Mouse (Mus musculus) T-helper 1 cell (primary cell): ENCODE results near the gene Syt8.

Source experiments
- in situ Hi-C: fragments of 300-600 bp; cut with MboI, MseI; formaldehyde crosslinking; loops from one replicate; pipeline ENCODE4 v1.15.1; 2025; ENCODE audit warnings: high pct_unique_total_duplicates

Gene Syt8

DNA sequence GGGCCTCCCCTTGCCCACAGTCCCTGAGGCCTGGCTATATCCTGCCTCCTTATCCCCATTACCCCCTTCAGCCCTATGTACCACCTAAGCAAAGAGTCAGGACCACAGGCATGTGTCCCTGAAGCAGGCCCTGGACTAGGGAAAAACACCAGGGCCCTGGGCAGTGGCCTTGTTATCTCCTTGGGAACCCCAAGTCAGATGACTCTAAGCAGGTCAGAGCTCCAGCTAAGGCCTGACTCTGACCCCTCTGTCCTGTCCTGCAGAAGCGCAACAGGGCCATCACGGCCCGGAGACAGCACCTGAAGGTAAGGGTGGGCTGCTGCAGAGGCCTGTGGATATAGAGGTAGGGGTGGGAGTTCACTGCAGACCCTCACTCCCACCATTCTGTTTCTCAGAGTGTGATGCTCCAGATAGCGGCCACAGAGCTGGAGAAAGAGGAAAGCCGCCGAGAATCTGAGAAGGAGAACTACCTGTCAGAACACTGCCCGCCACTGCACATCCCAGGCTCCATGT lies 8.3 kb downstream of the Syt8 start:
- in situ Hi-C loops = loop anchor here (5.0 kb wide), 1 partner anchor 54 kb away; the partner anchor contains the start of gene Tnnt3

DNA sequence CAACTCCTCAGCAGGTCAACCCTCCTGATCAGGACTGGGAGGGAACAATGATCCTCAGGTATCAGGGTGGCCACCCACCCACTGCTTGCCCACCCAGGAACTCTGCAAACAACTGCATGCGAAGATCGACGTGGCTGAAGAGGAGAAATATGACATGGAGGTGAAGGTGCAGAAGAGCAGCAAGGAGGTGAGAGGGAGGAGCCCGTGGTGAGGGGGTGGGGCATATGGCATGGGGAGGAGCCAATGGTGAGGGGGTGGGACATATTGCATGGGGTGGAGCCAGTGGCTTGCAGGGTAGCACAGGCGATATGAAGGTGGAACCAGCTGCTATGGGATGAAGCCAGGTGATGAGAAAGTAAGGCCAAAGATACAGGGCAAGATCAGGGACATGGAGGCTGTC lies 8.8 kb downstream of the Syt8 start:
- in situ Hi-C loops = loop anchor here (5.0 kb wide), 1 partner anchor 54 kb away; the partner anchor contains the start of gene Tnnt3

DNA sequence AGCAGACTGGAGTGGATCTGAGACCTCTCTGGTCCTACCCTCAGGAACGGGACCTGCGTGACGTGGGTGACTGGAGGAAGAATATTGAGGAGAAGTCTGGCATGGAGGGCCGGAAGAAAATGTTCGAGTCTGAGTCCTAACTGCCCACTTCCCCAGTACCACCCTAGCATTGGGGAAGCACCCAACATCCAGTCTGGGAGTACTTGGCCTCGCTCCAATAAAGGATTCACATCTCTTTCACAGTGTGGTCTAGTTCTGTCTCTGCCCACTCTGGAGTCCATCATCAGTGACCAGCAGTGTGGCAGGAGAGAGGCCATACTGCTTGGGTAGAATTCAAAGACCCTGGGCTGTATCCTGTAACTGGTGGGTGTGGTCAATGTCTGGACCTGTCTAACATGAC lies 9.5 kb downstream of the Syt8 start:
- in situ Hi-C loops = loop anchor here (5.0 kb wide), 1 partner anchor 53 kb away; the partner anchor contains the start of gene Tnnt3

DNA sequence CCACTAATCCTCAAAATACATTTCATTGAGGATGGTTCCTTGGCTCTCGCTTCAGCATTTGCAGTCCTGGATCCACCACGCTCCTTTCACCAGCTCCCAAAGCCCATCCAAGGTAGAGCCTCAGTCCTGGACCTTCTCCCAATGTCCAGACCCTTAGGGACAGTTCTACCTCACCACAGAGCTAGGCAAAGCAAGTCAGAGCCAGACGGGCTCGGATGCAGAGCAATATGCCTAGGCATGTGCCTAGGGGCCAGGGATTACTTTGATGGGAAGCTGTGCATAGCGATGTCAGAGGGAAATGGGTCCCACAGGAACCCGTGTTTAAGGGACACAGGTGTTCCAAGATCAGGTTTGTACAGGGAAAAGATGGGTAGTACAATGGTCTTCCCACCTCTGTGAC lies 10.7 kb downstream of the Syt8 start:
- in situ Hi-C loops = loop anchor here (5.0 kb wide), 1 partner anchor 48 kb away; no protein-coding TSS in a partner anchor

DNA sequence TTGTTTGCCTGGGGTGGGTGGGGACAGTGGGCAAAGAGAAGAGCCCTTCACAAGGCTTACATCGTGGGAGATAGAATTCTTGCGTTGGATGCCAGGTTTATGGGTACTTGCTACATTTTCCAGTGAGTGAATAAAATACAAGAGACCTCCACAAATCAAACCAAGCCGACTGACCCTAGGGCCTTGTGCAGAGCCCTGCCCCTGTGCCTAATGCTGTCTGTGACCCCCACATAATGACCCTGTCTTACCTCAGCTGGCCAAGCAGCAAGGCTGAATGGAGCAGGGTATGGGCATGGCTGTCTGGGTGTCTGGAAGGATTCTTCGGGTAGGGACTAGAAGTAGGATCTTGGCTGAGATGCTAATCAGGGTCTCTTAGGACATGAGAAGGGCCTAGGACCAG lies 11.6 kb downstream of the Syt8 start:
- in situ Hi-C loops = loop anchor here (5.0 kb wide), 1 partner anchor 49 kb away; no protein-coding TSS in a partner anchor

DNA sequence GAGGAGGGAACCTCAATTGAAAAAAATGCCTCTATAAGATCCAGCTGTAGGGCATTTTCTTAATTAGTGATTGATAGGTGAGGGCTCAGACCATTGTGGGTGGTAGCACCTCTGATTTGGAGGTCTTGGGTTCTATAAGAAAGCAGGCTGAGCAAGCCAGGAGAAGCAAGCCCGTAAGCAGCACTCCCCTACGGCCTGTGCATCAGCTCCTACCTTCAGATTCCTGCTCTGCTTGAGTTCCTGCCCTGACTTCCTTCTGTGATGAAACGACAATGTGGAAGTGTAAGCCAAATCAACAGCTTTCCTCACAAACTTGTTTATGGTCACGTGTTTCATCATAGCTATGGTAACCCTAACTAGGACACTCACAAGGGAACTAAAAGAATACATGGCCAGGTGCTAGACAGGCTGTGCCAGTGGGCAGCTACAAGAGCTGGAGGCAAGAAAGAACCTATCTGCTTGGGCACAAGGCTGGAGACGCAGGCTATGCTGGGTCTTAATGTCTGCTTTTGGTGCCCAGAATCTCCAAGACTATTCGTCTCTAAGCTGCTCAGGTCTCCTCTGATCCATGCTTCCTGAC lies 14.5 kb downstream of the Syt8 start:
- in situ Hi-C loops = loop anchor here (5.0 kb wide), 1 partner anchor 52 kb away; no protein-coding TSS in a partner anchor

DNA sequence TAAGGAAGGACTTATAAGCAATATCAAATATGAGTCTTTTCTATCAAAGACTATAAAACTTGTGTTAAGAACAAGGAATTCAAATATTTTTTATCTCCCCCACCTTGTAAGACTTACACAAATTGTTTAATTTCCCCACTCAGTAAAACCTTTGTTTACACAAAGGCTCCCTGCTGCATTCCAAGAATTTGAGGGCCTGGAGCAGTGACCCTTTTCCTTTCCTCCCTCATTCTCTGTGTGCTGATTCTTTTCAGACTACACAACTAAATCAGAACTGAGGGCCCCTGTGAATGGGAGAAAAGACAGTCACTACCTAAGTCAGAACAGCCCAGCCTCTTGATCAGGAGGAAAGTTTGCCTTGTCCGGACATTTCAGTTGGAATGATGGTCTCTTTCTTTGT lies 20.1 kb downstream of the Syt8 start:
- in situ Hi-C loops = no loop called here

DNA sequence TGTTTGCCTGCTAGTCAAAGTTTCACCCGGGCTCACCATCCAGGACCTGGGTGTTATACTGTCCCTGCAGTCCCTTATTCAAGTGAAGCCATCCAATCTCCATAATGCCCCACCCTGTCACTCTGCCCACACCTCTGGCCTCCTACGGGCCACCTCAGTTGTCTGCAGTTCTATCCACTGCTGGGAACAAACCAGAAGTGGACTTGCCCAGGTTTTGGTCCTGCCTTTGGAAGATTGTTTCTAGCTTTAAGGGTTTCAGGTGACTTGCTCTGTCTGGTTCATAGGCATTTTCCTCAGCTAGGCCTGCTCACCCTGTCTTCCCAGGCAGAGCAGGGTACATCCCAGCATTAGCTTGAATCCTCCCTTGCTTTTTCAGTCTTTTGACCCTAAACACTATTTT lies 20.6 kb downstream of the Syt8 start:
- in situ Hi-C loops = no loop called here

DNA sequence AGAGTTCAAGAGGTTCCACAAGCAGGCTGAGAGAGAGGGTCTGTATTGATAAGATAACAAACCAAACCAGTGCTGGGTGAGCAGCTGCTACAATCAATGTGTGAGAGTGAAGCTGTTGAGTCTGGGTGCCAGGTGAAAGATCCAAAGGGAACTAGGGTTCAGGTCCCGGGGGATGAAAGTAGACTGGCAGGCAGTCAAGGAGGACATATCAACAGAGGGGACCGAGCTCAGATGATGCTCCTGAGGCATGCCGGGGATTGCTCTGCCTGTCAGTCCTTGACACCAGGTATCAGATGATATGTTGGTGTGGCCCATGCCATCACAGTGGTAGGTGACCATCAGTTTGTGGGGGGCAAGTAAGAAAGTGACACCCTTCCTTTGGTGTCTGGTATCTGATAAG lies 22.2 kb downstream of the Syt8 start:
- in situ Hi-C loops = no loop called here

DNA sequence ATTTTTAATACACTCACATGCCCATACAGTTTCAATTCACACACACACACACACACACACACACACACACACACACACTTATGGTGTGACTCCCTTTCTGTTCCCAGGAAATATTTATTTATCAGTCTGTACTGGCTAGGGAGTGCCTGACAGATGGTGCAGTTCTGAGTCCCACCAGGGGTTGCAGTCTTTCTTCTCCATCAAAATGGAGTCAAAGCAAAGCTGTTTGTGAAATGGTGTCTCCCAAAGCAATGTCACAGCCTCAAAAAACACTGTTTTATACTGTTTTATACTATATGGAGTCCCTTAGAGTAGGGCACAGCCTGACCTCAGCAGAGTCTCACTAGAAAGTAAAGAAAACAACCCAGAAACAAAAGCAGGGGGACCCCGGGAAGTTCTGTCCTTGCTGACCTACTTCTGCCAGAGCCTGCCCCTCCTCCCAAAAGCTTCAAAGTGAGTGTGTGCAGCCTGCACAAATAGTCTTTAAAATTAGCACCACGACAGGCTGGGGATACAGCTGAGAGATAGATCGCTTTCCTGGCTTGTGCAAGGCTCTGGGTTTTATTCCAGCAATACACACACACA lies 22.7 kb downstream of the Syt8 start:
- in situ Hi-C loops = no loop called here

DNA sequence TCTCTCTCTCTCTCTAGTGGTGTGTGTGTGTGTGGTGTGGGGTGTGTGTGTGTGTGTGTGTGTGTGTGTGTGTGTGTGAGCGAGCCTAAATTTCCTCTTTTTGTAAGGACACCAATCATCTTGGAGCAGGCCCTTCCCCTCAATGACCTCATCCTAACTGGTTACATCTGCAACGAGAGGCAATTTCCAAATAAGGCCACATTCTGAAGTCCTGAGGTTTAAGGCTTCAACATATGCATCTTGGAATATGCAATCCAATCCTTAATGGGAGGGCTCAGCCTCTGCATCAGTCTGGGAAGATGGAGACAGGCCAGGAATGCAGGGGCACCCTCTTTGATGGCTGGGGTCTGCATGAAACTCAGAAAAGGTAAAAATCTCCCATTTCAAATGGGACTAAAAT lies 23.4 kb downstream of the Syt8 start:
- in situ Hi-C loops = no loop called here

DNA sequence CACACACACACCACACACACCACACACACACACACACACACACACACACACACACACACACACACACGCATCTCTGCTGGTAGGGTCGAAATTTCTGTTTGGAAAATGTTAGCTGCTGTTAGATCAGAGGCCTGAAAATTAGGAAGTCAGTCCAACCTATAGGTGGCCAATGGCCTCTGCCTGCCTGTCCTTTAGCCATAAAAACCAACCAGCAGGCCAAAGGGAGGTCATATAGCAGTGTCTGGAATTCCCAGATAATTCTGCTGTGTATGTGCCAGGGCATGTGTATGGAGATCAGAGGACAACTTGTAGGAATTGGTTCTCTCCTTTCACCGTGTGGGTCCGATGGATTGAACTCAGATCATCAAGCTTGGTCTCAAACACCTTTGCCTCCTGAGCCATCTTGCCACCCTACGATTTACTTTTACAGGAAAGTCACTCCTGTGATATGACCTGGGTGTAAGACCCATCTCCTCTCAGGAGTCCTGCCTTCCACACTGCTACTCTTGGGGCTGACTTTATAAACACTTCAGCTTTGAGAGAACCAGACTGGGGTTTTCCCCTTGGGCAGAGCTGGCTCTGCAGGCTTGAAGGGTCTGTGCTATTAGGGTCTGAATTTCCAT lies 24.1 kb downstream of the Syt8 start:
- in situ Hi-C loops = no loop called here

DNA sequence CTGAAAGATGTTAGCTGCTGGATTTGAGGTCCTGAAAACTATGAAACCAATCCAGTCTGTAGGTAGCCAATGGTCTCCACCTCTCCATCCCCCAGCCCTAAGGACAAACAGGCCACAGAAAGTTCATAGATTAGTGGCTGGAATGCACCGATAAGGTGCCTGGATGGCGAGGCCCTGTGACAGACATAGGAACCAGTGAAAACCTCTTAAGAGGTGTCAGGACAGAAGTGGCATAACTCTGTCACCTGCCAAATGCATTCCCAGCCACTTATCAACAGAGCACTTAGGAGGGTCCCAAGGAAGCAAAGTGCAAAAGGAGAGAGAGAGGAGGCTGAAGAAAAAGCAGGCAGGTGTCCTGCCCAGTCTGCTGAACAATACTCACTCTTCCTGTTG lies 24.6 kb downstream of the Syt8 start:
- in situ Hi-C loops = no loop called here

DNA sequence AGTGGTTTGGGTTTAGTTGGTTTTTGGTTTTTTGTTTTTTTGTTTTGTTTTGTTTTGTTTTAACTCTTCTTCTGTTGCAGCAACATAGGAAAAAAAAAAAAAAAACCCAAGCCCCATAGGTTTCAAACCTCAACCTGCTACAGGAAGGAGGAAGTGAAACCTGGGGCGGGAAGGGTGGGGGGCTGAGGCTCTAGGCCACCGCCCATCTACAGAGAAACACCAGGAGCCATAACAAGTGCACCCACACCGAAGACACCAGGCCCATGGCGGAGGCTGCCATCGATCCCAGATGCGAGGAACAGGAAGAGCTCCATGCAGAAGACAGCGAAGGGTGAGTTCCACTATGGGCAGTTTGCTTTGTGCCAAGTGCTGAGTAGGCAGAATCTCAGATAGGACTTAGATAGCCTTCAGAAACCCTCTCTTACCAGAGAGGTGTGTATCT lies 26.0 kb downstream of the Syt8 start, which contains the start of gene Lsp1:
TSS of gene Lsp1 (plus strand) at position 174 of the 442 bp plus-strand sequence.
- in situ Hi-C loops = no loop called here

DNA sequence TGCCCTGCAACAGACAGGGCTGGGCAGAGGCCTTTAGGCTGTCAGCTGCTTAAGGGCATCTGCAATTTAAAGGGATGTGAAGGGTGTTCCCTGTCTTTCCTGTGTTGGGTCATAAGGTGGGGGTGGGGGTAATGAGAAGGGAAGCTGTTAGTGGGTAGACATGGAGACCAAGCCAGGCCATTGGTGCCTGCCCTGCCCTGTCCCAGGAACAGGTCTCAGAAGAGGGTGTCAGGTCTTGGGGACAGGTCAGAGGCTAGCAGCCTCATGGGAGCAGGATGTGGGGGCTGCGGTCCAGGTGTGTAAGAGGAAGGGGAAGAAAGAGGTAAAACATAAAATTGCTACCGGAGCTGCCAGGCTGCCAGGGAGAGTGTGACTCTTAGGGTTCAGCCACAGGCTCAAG lies 26.8 kb downstream of the Syt8 start:
- in situ Hi-C loops = no loop called here

DNA sequence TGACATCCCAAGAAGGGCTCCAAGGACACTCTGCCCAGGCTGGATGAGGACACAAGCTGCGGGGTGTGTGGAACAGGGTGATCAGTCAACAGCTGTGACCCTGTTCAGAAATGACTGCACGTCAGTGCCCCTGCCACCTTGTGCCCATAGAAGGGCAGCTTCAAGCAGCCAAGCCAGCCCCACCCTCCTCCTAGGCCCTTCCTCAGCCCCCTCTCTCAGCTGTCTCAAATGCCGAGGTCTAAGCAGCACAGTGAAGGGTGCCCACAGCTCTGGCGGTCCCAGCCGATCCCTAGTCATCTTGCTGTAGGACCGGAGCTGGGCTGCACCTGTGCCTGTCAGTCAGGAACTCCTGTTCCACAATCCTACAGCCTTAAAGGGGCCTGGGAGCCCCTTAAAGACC lies 27.5 kb downstream of the Syt8 start:
- in situ Hi-C loops = no loop called here

DNA sequence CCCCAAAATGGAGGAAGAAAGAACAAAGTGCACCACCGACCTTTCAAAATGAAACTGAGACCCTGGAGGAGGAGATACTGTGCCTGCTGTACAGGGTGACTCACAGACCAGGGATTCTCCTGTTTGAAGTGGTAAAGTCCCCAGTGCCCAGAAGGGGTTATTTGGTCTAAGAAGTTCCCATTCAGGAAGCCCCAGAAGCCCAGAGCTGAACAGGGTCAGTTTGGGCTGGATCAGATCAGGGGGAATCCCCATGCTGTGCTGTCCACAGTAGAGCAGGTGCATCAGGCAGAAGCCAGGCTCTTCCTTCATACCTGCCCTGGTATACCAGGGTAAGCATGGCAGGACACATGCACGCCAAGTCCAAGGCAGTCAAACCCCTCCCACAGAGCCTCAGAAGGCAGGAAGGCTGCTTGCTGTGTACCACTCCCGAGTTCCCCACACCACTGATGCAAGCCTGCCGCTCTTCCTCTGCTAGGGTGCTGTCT lies 28.0 kb downstream of the Syt8 start:
- in situ Hi-C loops = no loop called here

DNA sequence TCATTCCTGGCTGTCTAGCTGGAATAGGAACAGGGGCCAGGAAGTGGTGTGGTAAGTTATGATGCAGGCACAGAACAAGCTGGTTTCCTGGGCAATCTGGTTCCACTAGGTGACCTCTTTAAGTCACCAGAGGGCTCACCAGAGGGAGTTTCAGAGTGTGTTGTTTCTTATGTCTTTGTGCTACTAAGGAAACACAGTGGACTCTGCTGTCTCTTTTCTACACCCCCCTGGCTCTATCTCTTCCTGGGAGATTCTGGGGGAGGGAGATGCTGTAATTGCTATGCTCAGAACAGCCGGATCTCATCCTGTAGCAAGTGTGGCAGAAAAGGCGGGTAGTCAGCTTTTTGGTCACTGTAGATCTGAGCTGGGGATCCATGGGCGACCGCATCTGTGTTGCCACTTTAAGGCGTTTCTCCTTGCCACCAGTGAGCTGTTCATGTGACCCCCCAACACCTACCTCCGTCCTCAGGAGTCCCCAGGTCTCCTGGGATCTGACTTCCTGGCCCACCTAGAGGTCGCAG lies 35.6 kb downstream of the Syt8 start:
- in situ Hi-C loops = no loop called here

DNA sequence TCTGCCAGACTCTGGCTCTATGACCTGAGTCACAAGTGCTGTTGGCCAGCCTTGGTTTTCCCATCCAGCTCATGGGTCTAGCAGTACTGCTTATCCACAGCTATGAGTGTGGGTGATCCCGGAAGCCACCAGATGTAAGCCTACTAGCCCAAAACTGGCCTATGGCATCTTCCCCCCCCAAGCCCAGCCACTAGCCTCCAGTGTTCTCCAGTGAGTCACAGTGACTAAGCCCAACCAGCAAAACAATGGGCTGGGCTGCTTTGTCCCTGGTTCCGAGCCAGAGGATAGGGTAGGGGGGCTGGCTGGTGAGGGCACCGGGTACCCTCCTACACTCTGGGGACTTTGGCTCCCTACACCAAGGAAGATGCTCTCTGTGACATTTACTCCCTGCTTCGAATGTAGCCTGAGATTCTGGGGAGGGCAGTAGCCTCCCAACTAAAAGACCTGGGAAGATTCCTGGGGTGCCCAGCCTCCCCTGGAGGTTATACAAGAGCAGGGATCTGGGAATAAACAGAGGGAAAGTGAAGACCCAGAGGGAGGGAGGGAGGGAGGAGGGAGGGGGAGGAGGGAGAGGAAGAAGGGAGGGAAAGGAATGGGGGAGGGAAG lies 36.3 kb downstream of the Syt8 start:
- in situ Hi-C loops = no loop called here

DNA sequence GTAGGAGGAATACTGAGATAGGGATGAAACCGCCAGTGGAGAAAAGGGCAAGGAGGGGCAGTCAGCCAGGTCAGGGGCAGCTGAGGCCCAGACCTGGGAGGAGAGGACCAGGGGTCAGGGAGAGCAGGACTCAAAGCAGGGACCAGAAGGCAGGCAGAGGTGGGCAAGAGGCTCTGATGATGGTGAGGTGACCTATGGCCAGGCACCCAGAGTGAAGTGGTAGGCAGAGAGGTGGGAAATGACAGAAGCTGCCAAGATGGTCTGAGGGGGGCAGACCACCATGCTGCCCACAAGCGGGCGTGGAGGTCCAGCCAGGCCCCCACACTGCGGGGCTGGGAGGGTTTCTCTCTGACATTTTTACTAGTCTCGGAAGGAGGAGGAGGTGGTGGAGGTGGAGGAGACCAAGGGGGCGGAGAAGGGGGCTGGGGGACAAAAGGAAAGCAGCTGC lies 36.8 kb downstream of the Syt8 start:
- in situ Hi-C loops = no loop called here

DNA sequence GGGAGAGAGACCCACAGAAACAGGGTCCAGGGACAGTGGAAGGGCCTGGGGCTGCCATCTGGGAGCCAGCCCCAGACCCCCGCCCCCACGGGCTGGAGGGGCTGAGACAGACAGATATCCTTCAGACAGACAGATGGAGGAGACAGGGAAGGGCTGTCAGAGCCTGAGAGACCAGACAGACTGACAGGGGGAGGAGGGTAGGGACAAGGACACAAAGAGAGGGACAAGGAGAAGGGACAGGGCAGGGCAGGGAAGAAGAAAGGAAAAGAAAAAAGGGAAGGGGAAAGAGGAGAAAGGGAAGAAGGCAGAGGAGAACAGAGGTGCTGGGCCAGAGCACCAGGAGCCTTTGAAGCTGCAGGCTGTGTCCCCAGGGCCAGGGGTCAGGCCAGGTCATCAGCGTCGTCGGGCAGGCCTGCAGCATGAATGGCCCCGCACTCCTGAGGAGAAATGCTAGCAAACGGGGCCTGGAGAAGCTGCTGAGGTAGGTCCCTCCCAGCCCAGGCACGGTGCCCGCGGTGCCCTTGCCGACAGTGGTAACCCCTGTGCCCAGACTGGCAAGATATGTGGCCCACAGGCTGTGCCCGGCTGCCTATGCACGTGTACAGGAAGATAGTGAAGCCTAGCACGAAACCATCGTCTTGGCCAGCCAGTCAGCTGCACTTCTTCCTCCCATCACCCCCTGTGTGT lies 37.4 kb downstream of the Syt8 start:
- in situ Hi-C loops = no loop called here
